Mouse (Mus musculus): ENCODE results near the gene Twist2.

Gene Twist2

DNA sequence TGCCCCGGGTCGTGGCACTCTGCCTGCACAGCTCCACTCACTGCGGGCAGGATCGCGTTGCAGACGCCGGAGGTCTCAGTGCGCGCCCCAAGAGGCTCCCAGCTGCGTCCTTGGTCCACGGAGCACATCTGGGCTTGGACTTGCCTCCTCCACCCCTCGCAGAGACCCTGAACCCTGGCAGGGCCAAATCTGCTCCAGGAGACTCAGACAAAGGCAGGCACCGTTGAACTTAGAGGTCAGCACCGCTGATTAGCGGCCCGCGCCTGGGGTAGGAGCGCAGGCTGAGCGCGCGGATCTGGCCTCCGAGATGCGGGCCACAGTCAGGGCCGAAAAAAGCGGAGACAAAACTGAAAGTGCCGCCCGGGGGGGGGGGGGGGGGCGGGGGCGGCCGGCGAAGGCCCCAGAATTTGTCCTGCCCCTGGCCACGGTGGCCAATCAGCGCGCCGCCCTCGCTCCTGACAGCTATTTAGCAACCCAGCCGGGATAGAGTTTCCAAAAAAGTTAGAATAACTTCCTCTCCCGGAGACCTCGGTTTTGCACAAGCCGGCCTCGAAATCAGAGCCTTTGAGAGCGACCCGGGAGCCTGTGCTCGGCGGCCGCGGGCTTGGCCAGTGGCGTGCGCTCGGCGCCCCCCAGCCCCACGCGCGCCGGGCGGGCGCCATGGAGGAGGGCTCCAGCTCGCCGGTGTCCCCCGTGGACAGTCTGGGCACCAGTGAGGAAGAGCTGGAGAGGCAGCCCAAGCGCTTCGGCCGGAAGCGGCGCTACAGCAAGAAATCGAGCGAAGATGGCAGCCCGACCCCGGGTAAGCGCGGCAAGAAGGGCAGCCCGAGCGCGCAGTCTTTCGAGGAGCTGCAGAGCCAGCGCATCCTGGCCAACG lies at the start of gene Twist2:
Gene Twist2, plus strand, starts transcription at position 495 of the 877 bp plus-strand sequence.
- DNase-seq (ENCODE audit: low spot score) = peak; percentile 19

DNA sequence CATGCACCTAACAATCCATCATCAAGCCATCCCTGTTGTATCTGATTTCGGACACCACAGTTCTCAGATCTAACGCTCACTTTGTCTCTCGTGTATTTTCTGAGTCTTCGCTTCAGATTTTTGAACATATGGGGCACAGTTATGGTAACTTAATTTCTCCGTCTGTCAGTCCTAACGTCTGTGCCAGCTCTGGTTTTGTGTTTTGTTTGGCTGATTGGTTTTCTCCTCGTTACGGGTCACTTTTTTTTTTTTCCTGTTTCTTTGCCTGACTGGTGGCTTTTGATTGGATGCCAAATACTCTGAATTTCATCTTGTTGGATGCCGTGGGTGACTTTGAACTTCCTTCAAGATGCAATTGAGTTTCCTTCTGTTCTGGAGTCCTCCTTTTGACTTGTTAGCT lies 48.3 kb upstream of the Twist2 start:
- DNase-seq (ENCODE audit: low spot score) = no peak

DNA sequence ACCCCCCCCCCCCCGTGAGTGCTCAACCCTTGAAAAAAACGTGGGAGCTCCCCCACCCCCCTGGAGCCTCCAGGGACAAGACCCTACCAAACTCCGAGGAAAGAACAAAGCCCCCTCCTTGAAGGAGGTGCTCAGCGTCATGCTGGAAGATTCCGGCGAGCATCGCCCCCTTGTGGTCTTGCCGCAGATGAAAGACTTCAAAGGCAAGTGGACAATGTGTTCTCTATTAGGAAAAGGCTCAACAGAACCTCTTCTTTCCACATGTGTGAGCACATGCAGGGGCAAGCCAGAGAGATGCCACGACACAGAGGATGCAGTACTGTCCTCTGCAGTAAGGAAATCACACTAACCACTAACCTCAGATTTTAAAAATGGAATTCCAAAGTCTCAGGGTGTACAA lies 46.2 kb upstream of the Twist2 start:
- DNase-seq (ENCODE audit: low spot score) = peak; percentile 26

DNA sequence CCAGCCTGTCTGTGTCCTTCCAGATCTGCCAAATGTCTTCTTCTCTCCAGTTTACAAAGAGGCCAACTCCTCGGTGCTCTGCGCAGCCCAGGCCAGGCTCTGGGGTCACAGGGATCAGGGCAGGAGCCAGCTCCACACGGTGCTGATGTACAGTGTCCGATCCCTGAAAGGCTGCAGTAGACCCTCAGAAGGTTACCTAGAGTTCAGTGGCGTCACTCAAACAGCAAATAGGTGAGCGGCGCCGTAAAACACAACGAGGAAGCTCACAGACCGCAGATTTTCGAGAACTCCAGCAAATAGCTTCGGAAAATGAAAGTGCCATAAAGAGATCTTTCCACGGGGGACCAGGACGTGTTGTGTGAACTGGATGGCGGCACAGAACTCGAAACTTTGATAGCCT lies 44.0 kb upstream of the Twist2 start:
- DNase-seq (ENCODE audit: low spot score) = no peak

DNA sequence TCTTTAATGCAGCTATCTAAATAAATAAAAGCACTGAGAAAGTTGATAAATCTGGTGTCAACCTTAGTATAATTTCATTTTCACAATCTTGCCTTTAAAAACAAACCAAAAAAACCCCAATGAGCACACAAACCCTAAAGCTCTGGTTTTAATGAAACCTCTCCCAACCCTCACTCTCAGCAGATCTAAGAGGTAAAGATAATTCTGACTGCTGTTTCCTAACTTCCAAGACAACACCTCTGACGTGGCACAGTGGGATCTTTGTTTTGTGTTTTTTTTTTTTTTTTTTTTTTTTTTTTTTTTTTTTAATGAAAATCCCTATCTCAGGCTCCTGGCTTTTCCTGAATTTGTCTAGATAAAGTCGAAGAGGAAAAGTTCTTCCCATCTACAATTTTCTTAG lies 43.1 kb upstream of the Twist2 start:
- no peak for DNase-seq (ENCODE audit: low spot score)

DNA sequence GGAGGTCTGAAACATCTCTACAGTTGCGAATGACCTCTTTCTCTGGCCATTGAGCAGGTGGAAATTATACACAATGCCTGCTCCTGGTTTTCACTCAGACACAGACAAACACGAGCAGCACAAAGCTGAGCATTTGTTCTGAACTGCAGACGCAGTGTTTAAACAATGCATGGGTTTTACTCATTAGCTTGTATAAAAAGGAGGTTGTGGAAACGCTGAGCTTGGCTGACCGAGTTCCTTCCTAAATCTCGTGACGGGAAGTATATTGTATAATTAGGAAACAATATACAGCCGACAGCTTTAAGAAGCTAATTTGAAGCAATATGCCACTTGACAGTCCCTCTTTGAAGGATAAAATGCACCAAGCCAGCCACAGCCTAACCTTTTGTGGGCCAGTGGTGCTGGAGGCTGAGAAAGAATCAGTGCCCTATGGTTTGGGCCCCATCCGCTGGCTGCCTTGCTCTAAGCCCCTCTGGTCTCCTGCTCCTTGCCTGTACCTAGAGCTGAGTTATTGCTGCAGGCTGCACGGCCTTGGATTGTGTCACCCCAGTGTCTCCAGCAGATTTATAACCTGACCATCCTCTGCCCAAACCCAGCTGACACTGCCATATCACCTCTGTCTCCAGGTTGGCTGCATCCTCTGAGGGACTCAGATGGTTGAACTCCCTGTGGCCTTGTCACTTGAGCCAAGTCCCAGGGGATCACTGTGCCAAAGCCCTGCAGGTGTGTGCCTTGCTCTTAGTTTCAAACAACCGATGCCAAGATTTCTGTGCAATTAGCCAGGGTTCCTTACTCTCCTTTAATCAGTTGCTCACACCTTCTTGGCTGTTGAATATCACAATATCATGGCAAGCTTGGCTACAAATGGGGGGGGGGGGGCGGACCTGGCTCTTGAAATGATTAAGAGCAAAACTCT lies 42.4 kb upstream of the Twist2 start:
- DNase-seq (ENCODE audit: low spot score) = no peak

DNA sequence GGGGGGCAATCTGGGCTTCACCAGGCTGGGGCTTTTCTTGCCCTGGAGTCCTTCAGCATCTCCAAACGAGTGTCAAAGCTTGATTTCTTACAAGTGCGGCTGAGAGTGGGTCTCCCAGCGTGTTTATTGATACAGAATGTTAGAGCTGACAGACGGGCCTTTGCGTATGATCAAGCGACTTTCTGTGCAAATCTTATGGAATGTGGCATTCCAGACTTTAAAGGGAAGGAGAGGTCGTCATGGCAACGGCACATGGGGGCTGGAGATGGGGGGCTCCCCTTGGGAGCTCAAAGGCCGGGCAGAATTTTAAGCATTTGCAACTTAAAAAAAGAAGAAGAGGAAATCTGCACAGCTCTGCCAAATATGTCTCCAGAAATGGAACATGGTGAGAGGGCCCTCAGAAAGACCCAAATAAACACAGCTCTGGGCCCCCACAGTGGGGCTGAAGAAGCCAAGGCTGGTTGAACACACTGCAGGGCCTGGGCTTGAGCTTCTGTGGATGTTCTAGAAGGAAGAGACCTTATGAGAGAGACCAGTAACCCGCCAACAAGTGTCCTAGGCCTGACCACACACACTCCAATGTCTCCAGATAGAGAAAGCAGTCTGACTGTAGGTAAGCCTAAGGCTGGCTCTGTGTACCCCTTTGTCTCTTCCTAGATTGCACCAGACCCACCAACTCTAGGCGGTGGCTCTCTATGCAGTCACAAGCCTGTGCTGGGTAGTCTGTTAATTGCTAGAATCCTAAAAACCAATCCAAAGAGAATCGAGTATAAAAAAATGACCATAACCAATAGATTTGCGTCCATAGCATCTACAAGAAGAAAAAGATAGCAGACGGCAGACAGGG lies 40.9 kb upstream of the Twist2 start:
- DNase-seq (ENCODE audit: low spot score) = no peak

DNA sequence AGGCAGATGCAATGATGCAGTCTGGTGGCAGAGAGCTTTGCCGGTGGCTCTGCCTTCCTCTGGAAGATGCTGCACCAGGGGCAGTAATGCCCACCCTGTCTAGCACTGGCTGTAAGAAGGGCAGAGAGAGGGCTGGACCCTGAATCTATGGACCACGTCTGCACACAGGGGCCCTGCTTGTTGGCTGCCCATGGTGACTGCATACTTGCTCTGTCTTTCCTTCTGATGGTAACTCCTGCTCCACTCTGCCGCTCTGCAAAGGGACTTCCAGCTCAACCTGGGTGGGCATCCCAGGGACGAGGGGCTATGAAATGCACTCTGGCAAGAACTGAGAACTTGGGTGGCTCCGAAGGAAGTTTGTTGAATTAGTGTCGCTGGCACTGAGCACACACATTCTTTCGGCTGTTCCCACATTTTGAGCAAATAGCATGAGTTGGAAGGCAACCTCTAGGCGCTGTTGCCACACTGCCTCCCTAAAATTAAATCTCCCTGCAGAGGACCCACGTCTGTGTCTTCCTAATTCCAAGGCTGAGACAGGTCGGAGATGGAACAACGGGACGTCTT lies 38.7 kb upstream of the Twist2 start:
- no peak for DNase-seq (ENCODE audit: low spot score)

DNA sequence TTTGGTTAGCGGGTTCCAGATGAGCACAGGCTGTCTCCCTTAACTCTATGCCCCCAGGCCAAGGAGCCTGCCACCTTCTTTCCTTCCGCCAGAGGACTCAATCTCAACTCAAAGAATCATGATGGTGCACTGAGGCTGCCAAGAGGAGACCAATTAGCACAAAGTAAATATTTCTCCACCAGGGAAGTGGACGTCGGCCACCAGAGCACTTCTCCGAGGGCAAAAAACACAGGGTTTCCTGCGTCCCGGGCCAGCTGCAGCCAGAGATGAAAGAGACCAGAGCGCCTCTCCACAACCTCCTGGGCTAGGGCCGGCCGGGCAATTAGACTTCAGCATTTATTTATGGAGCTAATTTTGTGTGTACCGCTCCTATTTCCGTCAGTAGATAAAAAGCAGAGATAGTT lies 31.0 kb upstream of the Twist2 start:
- DNase-seq (ENCODE audit: low spot score) = no peak

DNA sequence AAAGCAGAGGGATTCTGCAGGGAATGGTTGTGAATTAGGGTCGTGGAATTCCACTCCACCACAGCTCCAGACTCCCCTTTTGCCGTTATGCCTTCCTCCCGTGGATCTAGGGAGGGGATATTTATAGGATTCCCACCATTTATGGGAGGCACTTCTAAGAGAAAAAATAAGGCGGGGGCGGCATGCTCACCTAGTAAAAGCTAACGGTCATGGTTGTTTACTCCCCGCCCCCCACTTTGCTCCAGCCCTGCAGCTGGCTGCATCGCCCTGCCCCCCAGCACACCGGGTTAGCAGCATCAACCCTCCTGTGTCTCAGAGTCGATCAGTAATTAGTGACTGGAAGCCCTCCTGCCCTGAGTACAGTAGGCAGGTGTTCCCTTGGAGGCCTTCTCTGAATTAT lies 30.6 kb upstream of the Twist2 start:
- no peak for DNase-seq (ENCODE audit: low spot score)

DNA sequence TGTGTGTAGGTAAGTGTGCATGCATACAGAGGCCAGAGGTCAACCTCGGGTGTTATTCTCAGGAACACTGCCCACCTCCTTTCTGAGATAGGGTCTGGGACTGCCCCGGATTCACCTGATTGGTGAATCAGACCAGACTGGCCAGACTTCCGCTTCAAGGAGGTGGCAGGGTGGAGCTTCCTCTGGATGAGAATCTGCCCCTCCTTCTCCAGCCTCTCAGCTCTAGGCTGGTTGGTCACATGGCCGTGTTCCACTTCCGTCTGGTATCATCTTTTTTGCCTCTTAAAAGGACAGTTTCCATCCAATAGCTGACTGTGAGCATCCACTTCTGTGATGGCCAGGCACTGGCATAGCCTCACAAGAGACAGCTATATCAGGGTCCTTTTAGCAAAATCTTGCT lies 24.3 kb upstream of the Twist2 start:
- no peak for DNase-seq (ENCODE audit: low spot score)

DNA sequence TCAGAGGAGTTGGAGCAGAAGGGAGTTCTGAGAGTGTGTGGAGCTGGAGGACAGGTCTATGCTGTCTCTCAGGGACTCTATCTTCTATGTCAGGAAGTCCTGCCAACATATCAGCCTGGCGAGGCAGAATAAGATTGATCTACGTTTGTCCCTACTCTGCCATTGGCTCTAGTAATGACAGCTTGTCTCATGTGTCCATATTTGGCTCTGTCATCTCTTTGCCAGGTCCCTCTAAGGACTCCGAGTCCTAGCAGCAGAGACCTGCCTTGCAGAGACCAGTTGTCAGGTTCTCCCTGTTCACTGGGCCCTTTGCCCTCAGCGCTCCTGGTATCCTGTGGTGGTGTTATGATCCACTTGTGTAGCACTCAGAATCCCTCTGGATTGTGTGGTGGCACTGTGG lies 21.4 kb upstream of the Twist2 start:
- DNase-seq (ENCODE audit: low spot score) = no peak

DNA sequence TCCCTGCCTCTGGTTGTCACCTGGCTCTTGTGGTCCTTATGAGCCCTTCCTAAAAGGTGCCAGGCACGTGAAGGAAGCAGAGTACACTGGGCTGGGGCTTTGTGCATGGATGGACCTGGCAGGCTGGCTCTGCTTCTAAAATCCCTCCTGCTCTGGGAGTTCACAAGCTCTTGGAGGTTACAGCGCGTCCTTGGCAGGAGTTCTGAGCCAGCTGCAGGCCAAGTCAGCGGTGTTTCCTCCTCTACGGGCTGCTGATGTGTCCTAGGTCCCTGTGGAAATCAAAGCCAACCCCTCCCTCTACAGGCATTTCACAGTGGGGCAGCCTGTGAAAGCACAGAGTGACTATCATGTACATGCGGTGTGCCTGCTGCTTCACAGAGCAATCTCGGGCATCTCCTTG lies 20.1 kb upstream of the Twist2 start:
- peak; percentile 76 for DNase-seq (ENCODE audit: low spot score)

DNA sequence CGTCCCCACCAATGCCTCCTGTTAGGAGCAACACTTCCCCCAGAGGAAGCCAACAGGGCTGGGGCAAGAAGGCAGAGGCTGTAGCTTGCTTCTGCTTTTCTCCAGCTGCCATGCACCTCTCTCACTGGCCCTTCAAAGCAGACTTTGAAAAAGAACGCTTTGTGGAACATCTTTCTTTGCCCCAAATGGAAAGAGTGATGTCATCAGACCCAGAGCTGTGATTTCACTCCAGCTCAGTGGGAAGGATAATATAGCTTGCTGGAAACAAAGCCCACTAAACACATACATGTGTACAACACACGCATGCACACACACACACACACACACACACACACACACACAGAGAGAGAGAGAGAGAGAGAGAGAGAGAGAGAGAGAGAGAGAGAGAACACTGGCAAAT lies 17.1 kb upstream of the Twist2 start:
- DNase-seq (ENCODE audit: low spot score) = no peak

DNA sequence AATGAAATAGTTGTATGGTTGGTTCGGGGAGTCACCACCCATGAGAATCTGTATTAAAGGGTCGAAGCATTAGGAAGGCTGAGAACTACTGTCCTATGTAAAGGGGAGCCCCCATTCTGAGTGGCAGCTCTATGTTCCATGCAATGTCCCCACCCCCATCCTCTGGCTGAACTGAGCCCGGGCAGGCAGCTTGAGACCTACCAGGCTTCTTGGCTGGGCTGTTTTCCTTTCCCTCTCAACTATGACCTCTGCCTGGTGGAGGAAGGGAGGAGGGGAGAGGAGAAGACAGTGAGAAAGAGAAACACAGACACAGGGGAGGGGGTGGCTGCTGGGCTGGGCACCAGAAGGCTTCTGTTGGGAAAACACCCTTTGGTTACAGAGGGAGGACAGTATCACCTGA lies 1.9 kb upstream of the Twist2 start:
- no peak for DNase-seq (ENCODE audit: low spot score)

DNA sequence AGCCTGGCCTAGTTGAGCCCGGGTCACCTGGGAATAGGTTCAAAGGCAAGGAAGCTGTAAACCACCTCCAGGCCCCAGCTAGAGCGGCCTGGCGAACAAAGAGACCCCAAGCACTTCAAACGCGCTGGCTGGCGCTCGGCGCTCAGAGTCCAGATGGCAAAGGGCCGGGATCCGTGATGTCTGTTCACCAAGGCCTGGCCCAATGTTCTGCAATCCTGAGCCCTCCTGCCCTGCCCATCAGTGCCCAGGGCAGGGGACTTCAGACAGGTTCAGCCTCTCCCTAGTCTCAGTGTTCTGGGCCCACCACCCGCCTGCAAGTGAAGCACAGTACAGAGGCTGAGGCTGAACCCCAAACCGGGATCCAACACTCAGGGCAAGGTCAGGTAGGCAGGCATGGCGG lies 913 bp upstream of the Twist2 start:
- DNase-seq (ENCODE audit: low spot score) = no peak

DNA sequence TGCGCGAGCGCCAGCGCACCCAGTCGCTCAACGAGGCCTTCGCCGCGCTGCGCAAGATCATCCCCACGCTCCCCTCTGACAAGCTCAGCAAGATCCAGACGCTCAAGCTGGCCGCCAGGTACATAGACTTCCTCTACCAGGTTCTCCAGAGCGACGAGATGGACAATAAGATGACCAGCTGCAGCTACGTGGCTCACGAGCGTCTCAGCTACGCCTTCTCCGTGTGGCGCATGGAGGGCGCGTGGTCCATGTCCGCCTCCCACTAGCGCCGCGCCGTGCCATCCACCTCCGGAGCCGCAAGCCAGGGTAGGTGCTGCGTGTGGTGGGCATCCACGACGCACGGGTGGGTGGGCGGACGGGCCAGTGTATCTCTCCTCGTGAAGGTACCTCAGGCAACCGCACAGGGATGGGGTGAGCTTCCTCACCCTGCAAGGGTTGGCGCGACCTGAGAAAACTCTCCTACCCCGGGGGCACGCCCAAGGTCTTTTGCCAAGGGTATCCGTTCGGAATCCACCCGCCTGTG lies 644 bp downstream of the Twist2 start:
- DNase-seq (ENCODE audit: low spot score) = no peak

DNA sequence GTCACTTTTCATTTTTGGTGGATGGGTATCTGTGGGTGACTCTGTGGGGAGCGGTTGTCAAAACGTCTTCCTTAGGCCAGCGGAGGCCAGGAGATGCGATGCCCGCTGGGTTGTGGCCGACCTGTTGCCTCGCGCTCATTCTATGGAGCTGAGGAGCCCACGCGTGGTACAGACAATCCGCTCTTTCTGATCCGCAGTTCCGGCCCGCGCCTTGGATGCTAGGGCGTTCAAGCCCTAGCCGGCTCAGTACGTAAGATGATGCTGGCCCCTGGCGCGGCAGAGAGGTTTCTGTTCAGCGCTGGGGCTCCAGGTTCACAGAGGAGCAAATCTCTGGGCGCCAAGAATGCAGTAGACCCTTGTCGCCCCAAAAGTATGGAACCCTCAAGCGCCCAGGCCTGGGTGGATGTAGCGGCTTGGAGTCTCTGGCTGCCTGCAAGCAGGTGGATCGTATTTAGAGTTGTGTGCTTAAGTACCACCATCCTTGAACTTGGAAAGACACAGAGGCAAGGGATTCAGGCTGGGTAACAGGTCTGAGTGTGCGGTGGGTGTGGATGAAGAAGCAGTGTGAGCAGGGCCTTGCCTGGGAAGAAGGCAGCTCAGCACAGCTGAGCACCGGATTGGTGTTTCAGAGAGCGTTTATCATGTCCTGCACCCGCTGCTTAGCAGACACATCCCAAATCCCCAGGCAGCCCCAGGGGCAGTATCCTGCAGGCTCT lies 1.3 kb downstream of the Twist2 start:
- DNase-seq (ENCODE audit: low spot score) = no peak

DNA sequence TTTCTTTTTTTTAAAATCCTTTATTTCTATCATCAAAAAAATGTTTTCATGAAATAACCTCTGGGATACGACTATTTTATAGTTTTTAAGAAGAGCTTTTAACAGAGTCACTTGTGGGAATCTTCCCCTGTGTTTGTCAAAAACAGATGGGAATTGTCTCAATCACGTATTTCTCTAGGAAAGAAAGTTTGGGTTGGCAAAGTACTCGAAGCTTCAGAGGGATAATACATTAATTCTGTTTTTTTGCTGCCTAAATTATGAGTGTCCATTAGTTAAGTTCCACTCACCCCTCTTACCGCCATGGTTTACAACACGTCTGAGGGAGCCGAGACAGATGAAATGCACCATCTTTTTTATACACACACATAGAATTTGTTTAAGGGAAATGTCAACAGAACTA lies 2.2 kb downstream of the Twist2 start:
- no peak for DNase-seq (ENCODE audit: low spot score)

DNA sequence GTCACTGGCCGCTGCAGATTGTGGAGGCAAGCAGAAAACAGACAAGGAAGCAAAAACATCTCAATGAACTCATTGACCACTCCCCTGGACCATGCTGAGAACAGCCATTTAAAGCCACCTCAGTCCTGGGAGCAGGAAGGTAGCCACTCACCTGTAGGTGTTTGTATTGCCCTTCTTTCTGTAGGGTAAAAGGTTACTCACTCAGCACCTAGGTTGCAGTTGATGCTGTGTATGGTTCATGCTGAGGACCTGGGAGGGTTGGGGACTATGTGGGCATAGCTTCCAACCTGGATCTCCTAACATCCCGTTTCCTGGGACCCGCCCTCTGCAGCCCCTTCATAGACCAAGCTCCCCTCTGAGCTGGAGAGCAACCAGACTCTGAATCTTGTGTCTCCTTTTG lies 14.8 kb downstream of the Twist2 start:
- DNase-seq (ENCODE audit: low spot score) = no peak

DNA sequence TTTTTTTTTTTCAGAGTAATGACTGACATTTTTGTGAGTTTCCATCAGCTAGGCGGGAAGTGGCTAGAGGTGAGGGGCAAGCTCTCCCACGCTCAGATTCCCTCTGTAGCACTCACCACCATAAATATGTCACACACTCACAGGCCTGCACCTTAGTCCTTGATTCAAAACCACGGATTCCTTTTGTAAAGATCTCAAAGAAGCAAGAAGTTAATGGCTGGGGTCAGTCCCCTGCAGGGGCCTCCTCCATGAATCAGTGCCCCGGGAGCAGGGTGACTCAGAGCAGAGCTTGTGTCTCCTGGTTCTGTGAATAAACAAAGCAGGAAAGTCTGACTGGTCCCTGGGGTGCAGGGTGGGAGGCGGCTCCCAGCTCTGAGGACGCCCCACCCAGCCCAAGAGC lies 15.3 kb downstream of the Twist2 start:
- DNase-seq (ENCODE audit: low spot score) = no peak
